Mouse (Mus musculus) embryonic fibroblast, embryonic 13.5 days (primary cell): ENCODE results near the gene Camk1d. TPM values are rescaled to one million over a fixed set of nuclear protein-coding genes. Genes with fewer than 3 reads are reported as not detected.

ENCODE experiments used
- H3K27ac ChIP-seq: 2 replicates; pipeline ENCODE4 v1.5.1; 2012; ENCODE audit warnings: low read length, control low read depth, inconsistent platforms; ENCODE audit not compliant: insufficient read depth
- H3K4me1 ChIP-seq: 2 replicates; pipeline ENCODE4 v1.6.1; 2011; ENCODE audit warnings: low read length; ENCODE audit not compliant: control insufficient read depth, insufficient read depth
- H3K4me3 ChIP-seq: 2 replicates; pipeline ENCODE4 v1.5.1; 2011; ENCODE audit warnings: mild to moderate bottlenecking, control low read depth, low read length; ENCODE audit not compliant: insufficient read depth
- CTCF ChIP-seq: IDR thresholded peaks from 2 replicates; pipeline ENCODE4 v1.5.1; 2011; ENCODE audit warnings: mild to moderate bottlenecking, control low read depth, low read length, moderate library complexity, borderline replicate concordance; ENCODE audit not compliant: insufficient read depth
- POLR2A ChIP-seq: IDR thresholded peaks from 2 replicates; pipeline ENCODE4 v1.6.1; 2011; ENCODE audit warnings: low read depth, mild to moderate bottlenecking, control low read depth, low read length, moderate library complexity
- polyA plus RNA-seq: library from polyadenylated mRNA; stranded (reverse); fragments of >200 nt; gene quantifications from 2 replicates; pipeline ENCODE4 v1.2.4, GENCODE M21; 2011; ENCODE audit warnings: low read depth; ENCODE audit not compliant: missing spikeins, insufficient read length

Gene Camk1d
- polyA plus RNA-seq, 1 experiment = 4.3 TPM

DNA sequence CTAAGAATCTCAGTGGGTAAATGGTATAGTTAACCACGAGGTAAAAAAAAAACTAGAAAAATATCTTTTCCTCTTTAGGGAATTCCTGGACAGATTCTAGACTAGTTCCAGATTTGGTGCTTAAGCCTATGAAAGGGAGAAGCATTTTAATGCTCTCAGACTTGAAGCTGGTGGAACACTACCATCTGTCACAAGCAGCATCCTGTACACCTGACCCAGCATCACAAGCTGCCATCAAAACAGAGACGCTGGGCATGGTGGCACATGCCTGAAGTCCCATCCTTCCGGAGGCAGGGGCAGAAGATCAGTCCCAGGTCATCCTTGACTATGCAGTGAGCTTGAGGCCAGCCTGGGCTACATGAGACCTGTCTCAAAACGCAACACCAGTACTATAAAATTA lies 295.5 kb downstream of the Camk1d start:
- Histone ChIP-seq H3K4me3 (no peak overlapping the region), H3K4me1 (peaks cover 12% of the 10 kb centered on the region), H3K27ac (no peak overlapping the region)
- TF ChIP-seq CTCF (no peak), POLR2A (no peak)

DNA sequence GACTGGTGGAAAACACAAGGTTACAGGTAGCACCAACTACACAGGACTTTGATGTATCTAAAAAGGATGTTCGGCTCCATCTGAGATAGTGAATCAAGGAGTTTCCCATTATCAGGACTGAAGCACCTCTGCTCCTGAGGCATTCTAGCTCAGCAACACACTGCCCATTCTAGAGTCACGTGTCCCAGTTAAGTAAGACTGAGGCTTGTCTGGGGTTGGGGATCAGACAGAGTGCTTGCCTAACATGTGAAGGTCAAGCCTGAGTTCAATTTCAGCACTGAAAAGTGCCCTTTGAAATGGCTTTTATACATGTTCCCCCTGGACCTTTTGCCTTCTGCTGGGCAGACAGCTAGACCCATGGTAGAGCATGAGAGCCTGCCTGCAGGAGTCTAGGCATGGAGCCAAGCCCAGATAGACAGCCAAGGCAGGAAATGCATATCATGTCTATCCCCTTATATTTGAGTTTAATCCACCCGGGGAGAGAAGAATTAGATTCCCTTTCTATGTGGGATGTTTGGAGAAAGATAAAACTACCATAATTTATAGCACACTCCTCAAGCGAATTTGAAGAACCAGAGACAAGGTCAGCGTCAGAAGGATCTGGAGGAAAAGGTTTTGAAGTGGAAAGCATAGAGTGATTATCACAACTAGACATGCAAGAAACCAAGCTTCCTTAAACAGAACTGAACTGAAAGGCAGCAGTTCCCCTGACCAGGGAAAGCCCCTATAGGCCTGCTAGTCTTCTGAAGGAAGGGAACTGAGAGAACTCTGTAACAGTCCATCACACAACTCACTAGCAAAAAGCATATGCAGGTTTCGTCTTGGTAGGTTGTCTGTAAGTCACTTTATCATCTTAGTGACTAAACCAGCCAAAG lies 296.9 kb downstream of the Camk1d start:
- no peak overlapping the region for H3K4me3 ChIP-seq
- TF ChIP-seq CTCF (no peak), POLR2A (no peak)
- peaks cover 12% of the 10 kb centered on the region for H3K4me1 ChIP-seq
- H3K27ac ChIP-seq = no peak overlapping the region

DNA sequence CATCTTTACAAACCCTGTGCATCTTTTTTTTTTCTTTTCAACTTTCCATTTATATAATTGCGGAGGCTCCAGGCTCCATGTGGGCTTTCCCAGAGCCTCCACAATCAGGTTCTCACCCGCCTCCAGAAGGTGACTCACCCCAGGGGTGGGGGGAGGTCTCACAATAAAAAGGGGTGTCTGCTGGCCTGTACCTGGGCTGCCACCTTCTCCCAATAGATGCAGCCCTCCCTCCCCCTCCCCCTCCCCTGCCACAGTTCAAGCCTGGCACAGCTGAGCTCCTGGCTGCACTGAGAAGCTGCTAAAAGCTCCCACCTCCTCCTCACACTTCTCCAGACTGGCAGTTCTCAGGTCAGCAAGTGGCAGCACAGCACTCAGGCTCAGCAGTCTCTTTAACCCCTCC lies 302.5 kb downstream of the Camk1d start:
- no peak overlapping the region for H3K4me3 ChIP-seq
- TF ChIP-seq CTCF (no peak), POLR2A (no peak)

DNA sequence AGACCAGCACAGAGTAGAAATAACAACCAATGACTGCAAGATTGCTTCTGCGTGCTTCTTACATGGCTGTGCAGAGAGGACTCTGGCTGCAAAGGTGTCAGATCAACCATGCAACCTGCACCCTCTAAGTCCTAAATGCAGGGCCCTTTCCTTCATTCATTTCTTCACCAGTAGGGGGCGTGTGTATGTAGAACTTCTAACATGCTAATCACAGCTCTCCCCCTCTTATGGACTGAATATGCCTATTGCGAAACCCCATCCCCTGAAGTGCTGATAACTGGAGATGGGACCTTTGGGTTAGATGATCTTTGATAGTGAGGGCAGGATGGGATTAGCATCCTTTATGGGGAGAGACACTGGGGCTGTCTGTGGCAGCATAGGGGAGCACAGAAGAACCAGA lies 310.5 kb downstream of the Camk1d start:
- Histone ChIP-seq H3K4me3 (no peak overlapping the region), H3K4me1 (no peaks in the 10 kb centered on the region), H3K27ac (no peak overlapping the region)
- TF ChIP-seq POLR2A (no peak), CTCF (no peak)

More for the DNA sequence above, 302.5 kb downstream of the Camk1d start:
- no peak overlapping the region for H3K27ac ChIP-seq
- no peaks in the 10 kb centered on the region for H3K4me1 ChIP-seq

DNA sequence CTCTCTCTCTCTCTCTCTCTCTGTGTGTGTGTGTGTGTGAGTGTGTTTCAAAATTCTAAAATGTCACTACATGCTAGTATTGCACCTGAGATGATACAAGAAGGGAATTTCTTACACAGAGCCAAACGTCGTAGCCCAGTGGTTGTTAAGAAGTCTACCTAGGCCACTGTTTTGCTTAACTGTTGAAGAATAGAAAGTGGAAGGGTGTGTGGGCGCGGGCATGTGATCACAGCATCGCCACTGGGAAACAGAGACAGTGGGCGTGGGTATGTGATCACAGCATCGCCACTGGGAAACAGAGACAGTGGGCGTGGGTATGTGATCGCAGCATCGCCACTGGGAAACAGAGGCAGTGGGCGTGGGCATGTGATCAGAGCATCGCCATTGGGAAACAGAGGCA lies 312.3 kb downstream of the Camk1d start:
- Histone ChIP-seq H3K4me1 (no peaks in the 10 kb centered on the region), H3K4me3 (no peak overlapping the region)
- TF ChIP-seq POLR2A = no peak
- TF ChIP-seq CTCF = no peak

DNA sequence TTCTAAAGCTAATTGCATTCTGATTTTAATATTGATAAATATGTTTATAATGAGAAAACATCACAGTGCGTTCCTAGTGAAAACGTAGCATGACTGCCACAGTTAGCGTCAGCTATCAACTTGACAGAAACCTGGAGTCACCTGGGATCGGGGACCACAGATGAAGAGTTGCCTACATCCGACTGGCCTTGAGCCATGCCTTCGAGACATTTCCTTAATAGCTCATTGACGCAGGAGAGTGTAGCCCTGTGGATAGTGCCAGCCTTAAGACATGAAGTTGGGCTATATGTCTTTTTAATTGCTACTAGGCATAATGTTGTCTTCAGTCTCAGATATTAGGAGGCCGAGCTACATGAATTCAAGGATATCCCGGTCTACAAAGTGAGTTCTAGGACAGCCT lies 315.8 kb downstream of the Camk1d start:
- Histone ChIP-seq H3K4me3 (no peak overlapping the region), H3K4me1 (no peaks in the 10 kb centered on the region), H3K27ac (no peak overlapping the region)
- TF ChIP-seq POLR2A = no peak
- TF ChIP-seq CTCF = no peak

More for the DNA sequence above, 312.3 kb downstream of the Camk1d start:
- H3K27ac ChIP-seq = no peak overlapping the region

DNA sequence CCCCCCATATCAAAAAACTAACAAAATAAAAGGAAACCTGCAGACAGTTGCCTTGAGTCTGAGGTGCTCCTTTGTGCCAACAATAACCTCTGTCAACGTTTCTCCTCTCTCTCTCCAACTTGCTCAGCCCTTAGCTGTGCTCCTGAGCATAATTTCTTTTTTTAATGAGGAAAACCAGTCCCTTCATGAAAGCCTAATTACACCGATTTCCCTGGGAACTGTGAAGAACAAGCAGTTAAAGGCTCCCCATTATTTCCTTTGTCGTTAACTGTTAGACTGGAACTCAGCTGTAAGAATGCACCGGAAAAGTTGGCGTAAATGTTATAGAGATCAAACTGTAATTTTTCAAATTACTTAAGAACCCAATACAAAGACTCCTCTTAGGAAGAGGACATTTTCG lies 316.3 kb downstream of the Camk1d start:
- H3K27ac ChIP-seq = no peak overlapping the region
- H3K4me3 ChIP-seq = no peak overlapping the region
- no peaks in the 10 kb centered on the region for H3K4me1 ChIP-seq
- no peak for TF ChIP-seq POLR2A
- TF ChIP-seq CTCF = no peak

DNA sequence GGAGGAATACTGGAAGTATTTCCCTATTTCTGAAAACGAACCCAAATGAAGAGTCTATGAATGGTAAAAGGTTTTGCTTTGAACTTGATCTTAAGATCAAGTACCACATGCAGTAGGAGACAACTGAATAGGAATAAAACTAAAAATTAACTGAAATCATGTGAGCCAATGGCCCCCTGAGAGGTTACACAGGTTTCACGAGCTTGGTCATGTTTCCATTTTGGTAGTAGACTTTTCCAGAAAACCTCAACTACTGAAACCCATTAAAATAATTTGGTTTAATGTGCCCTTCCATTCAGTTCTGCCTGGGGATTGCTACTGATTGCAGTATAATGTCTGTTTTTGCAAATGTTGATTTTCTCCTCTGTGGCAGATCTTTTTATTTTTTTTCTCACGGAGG lies 316.8 kb downstream of the Camk1d start:
- no peak for TF ChIP-seq CTCF
- no peak for TF ChIP-seq POLR2A
- Histone ChIP-seq H3K4me3 (no peak overlapping the region), H3K4me1 (no peaks in the 10 kb centered on the region), H3K27ac (no peak overlapping the region)

DNA sequence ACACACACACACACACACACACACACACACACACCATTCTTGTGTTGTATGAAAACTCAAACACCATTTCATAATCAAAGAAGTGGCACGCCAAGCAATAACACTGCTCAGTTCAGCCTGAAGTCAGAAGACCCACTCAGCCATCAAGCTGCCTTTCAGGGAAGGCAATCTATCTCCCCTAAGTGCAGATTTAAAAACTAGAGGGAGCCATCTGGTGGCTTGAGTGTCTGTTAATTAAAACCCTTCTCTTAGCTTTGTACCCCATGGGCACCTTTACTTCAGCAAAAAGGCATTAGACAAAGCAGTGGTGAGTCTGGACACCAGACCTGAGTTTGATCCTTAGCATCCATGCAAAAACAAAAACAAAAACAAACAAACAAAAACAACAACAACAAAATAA lies 317.9 kb downstream of the Camk1d start:
- H3K27ac ChIP-seq = no peak overlapping the region
- H3K4me3 ChIP-seq = no peak overlapping the region
- no peaks in the 10 kb centered on the region for H3K4me1 ChIP-seq
- TF ChIP-seq POLR2A (no peak), CTCF (no peak)

DNA sequence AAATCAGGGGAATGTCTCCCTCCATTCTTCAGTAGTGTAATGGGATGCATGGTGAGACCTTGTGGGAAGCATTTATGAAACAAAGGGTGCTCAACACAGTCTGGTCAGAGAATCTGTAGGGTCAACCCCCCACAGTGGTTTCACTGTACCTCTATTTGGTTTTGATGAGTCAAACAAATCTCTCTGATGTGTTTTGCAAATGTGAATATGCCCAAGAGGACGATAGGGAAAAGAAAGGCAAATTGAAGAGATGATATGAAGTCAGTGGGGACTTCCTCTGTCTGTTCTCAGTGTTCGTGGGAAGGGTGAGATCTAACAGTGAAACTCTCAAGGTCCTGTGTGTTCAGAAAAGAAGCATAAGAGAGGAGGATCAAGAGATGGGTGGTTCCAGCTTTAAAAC lies 318.4 kb downstream of the Camk1d start:
- Histone ChIP-seq H3K4me3 (no peak overlapping the region), H3K4me1 (no peaks in the 10 kb centered on the region), H3K27ac (no peak overlapping the region)
- TF ChIP-seq CTCF (no peak), POLR2A (no peak)
